Comparison of ENCODE assay signal across 9 mouse cellular contexts in genomic region chr4:106225184-106225862, GRCm38 (mm10).
DNase-seq lines count a peak whose midpoint lies in the region; ATAC-seq and TF ChIP-seq lines count a peak whose summit lies in the region.
"Had no signal": no experiment of that assay in that cellular context is flagged by ENCODE, and none has a peak within 500 bp of the region (broad histone marks: within the 10 kb centered on the region; RNA-seq: fewer than 3 reads in every experiment).

No protein-coding gene starts in this region.

- no peaks in the 10 kb centered on the region for H3K79me2 ChIP-seq in myocyte (ENCODE audit: control insufficient read depth, insufficient read depth)

- no peak overlapping the region for H3K9ac ChIP-seq in liver, embryonic 11.5 days (ENCODE audit: low read depth, low read length)
- H3K9ac ChIP-seq: embryonic facial prominence, embryonic 15.5 days had no signal

- WGBS in liver, embryonic 11.5 days, result 42% methylated on average over 12 of the region's 12 CpGs
- WGBS in thymus, adult 2 months, result 15% methylated on average over 12 of the region's 12 CpGs

- H3K4me1 ChIP-seq in liver, embryonic 11.5 days (replicated peaks; ENCODE audit: control insufficient read depth, insufficient read depth, low read length), result no peaks in the 10 kb centered on the region
- H3K4me1 ChIP-seq in thymus, adult 2 months (replicated peaks; ENCODE audit: control insufficient read depth, insufficient read depth, low read length), result peaks cover 3% of the 10 kb centered on the region; the same call in 1 of the 2 replicates

- ATAC-seq in frontal cortex, adult (ENCODE audit: low TSS enrichment), result 0 out of 2 replicates have a peak, but pooled peaks have one; percentile 38
- ATAC-seq in liver, embryonic 11.5 days (replicated peaks; ENCODE audit: low FRiP score), result no peak

- TF ChIP-seq CTCF in thymus, adult 2 months (IDR thresholded peaks at IDR 0.05; ENCODE audit: borderline replicate concordance, control insufficient read depth, extremely low read depth, insufficient read depth, low read length, poor library complexity), result no peak; the same call in 1 of the 2 replicates

- no peak overlapping the region for H3K4me3 ChIP-seq in liver, embryonic 11.5 days (ENCODE audit: low read depth, low read length)
- H3K4me3 ChIP-seq in myocyte, result no peak overlapping the region
- peak overlapping the region; percentile 23 for H3K4me3 ChIP-seq in thymus, adult 2 months (ENCODE audit: control insufficient read depth, insufficient read depth, low read length)
- H3K4me3 ChIP-seq: embryonic facial prominence, embryonic 15.5 days had no signal

- peak; percentile 48 for DNase-seq in layer of hippocampus, adult 11-12 months (ENCODE audit: low spot score)
- no peak for DNase-seq in layer of hippocampus, adult 9-11 months
- peak; percentile 66 to 72 for DNase-seq in adrenal gland, postnatal 36 days
- DNase-seq in induced T-regulatory cell, adult 2 months (ENCODE audit: low read depth), result peak; percentile 67
- DNase-seq in liver, embryonic 11.5 days (ENCODE audit: low spot score), result peak; percentile 55
- DNase-seq in thymus, adult 2 months, result peak; percentile 53

- H3K36me3 ChIP-seq in liver, embryonic 11.5 days (ENCODE audit: control insufficient read depth, insufficient read depth, low read length), result no peaks in the 10 kb centered on the region
- no peaks in the 10 kb centered on the region for H3K36me3 ChIP-seq in myocyte (ENCODE audit: control insufficient read depth, insufficient read depth)
- H3K36me3 ChIP-seq in thymus, adult 2 months (ENCODE audit: control insufficient read depth, insufficient read depth, low read length), result no peaks in the 10 kb centered on the region
- H3K36me3 ChIP-seq: embryonic facial prominence, embryonic 15.5 days had no signal

- H3K4me2 ChIP-seq in liver, embryonic 11.5 days, result peak overlapping the region; percentile 42
- H3K4me2 ChIP-seq in myocyte (ENCODE audit: low read depth), result peak overlapping the region; percentile 57
- H3K4me2 ChIP-seq: embryonic facial prominence, embryonic 15.5 days had no signal

- no peak overlapping the region for H3ac ChIP-seq in myocyte (ENCODE audit: control insufficient read depth, insufficient read length)

- H3K27me3 ChIP-seq in liver, embryonic 11.5 days (replicated peaks; ENCODE audit: control insufficient read depth, insufficient read depth, low read length), result no peaks in the 10 kb centered on the region
- H3K27me3 ChIP-seq in myocyte (ENCODE audit: control insufficient read depth, insufficient read depth, insufficient read length), result no peaks in the 10 kb centered on the region
- H3K27me3 ChIP-seq in thymus, adult 2 months (ENCODE audit: control insufficient read depth, insufficient read depth, low read length), result no peaks in the 10 kb centered on the region
- H3K27me3 ChIP-seq: embryonic facial prominence, embryonic 15.5 days had no signal

- no peak overlapping the region for H3K27ac ChIP-seq in liver, embryonic 11.5 days (ENCODE audit: low read depth, low read length)
- no peak overlapping the region for H3K27ac ChIP-seq in thymus, adult 2 months (ENCODE audit: control insufficient read depth, insufficient read depth, low read length)
- H3K27ac ChIP-seq: embryonic facial prominence, embryonic 15.5 days had no signal

- no peak for TF ChIP-seq POLR2A in myocyte (IDR thresholded peaks at IDR 0.05; ENCODE audit: insufficient read length, low read depth)
- no peak for TF ChIP-seq POLR2A in thymus, adult 2 months (IDR thresholded peaks at IDR 0.05; ENCODE audit: control insufficient read depth, extremely low read depth, insufficient read depth, low read length, poor library complexity)

- no peaks in the 10 kb centered on the region; the same call in 1 of the 2 replicates for H3K9me3 ChIP-seq in liver, embryonic 11.5 days (ENCODE audit: control insufficient read depth, low read length)
- H3K9me3 ChIP-seq: embryonic facial prominence, embryonic 15.5 days had no signal

TF ChIP-seq in myocyte, 11 proteins besides CTCF, POLR2A, EP300 and RAD21:
- TF ChIP-seq POLR2AphosphoS2 (IDR thresholded peaks at IDR 0.05; ENCODE audit: insufficient read length, low read depth), result no peak
- no peak for TF ChIP-seq E2F4 (IDR thresholded peaks at IDR 0.05; ENCODE audit: insufficient read depth)
- TF ChIP-seq USF1 (IDR thresholded peaks at IDR 0.05; ENCODE audit: low read depth), result no peak
- TF ChIP-seq MYOD1 (IDR thresholded peaks at IDR 0.05; ENCODE audit: control insufficient read depth in 1 of 3, insufficient read length in 2 of 3, low read depth in 2 of 3), result no peak
- TF ChIP-seq CEBPB (IDR thresholded peaks at IDR 0.05; ENCODE audit: insufficient read depth, poor library complexity, severe bottlenecking), result no peak
- no peak for TF ChIP-seq MAX (IDR thresholded peaks at IDR 0.05; ENCODE audit: low read depth)
- no peak for TF ChIP-seq TCF3 (IDR thresholded peaks at IDR 0.05; ENCODE audit: insufficient read length, low read depth)
- no peak for TF ChIP-seq TCF12 (IDR thresholded peaks at IDR 0.05; ENCODE audit: insufficient read depth, poor library complexity, severe bottlenecking)
- no peak for TF ChIP-seq MYOG (IDR thresholded peaks at IDR 0.05; ENCODE audit: control insufficient read depth in 1 of 3, insufficient read depth in 1 of 3, insufficient read length in 2 of 3, low read depth in 2 of 3)
- no peak for TF ChIP-seq SRF (IDR thresholded peaks at IDR 0.05; ENCODE audit: control insufficient read depth, insufficient read length, low read depth)
- no peak for TF ChIP-seq REST (IDR thresholded peaks at IDR 0.05; ENCODE audit: insufficient read depth, insufficient read length)
